Mouse (Mus musculus) limb, embryonic 12.5 days (tissue): ENCODE measurements around the gene Ptpn3. TPM values are rescaled to one million over a fixed set of nuclear protein-coding genes. Genes with fewer than 3 reads are reported as not detected.

Experiments used
- ATAC-seq: fragments of 200-750 bp; cut with Nextera tagmentation; 2 replicates; pipeline ENCODE4 v1.8.0; 2017; ENCODE audit warnings: low read depth, moderate TSS enrichment; ENCODE audit not compliant: insufficient number of reproducible peaks, insufficient read depth, low FRiP score, low TSS enrichment
- H3K27ac ChIP-seq: fragments of 300-500 bp; sonication (generic); 2 replicates; pipeline ENCODE4 v1.5.1; 2016; ENCODE audit warnings: mild to moderate bottlenecking, moderate library complexity
- H3K27me3 ChIP-seq: fragments of 300-500 bp; sonication (generic); 2 replicates; pipeline ENCODE4 v1.6.1; 2016; ENCODE audit warnings: mild to moderate bottlenecking, moderate library complexity
- H3K36me3 ChIP-seq: fragments of 300-500 bp; sonication (generic); 2 replicates; pipeline ENCODE4 v1.6.1; 2016; ENCODE audit warnings: mild to moderate bottlenecking, moderate library complexity
- H3K4me1 ChIP-seq: fragments of 300-500 bp; sonication (generic); replicated peaks from 2 replicates; pipeline ENCODE4 v1.6.1; 2016
- H3K4me2 ChIP-seq: fragments of 300-500 bp; sonication (generic); 2 replicates; pipeline ENCODE4 v1.6.1; 2016; ENCODE audit warnings: mild to moderate bottlenecking, moderate library complexity
- H3K4me3 ChIP-seq: fragments of 300-500 bp; sonication (generic); replicated peaks from 2 replicates; pipeline ENCODE4 v1.5.1; 2016; ENCODE audit warnings: mild to moderate bottlenecking
- H3K9ac ChIP-seq: fragments of 300-500 bp; sonication (generic); replicated peaks from 2 replicates; pipeline ENCODE4 v1.6.1; 2016; ENCODE audit warnings: mild to moderate bottlenecking, moderate library complexity
- H3K9me3 ChIP-seq: fragments of 300-500 bp; sonication (generic); 2 replicates; pipeline ENCODE4 v1.6.1; 2016; ENCODE audit warnings: mild to moderate bottlenecking, moderate library complexity
- WGBS: fragments of 180-500 bp; shearing (Covaris S2); methylation state at CpG from one replicate; pipeline ENCODE4 v1.1.7; 2016; 5-methylcytosine and 5-hydroxymethylcytosine counted together
- polyA plus RNA-seq: library from polyadenylated mRNA; unstranded; fragments of >200 nt; fragmentation: Nextera tagmentation; extraction: Ambion mirVana; gene quantifications from 2 replicates; pipeline ENCODE4 v1.2.1, GENCODE M21; 2016

Gene Ptpn3
- polyA plus RNA-seq, 1 experiment from 2014 or later = 2.9 TPM

DNA sequence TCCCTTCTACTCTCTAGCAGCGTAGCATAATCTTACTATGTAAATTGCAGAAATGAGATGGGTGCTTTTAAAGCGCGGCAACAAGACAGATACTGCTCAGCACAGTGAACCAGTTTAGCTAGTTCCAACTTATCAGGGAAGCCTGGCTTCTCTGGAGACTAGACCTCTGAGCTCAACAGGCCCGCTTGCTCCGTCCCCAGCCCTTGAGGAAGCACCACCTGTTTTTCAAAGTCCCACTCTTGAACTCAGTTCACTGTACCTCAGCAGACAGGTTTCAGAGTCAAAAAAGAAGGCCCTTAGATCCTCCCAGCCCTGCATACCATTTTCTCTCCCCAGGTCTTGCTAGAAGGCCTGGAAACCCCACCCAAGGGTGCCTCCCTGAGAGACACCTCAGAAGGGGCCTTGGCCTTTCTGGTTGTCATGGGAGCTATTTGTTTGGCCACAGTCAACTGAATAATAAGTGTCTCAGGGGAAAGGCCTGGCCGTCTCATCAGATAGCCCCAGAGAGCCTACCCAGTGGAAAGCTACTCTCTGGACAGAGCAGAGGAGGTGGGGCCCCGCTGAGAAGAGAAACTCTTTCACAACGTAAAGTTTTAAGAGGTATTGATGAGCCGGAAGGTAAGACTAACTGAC, 136.9 kb downstream of the Ptpn3 start:
- no peak overlapping the region for H3K9ac ChIP-seq
- no peak overlapping the region for H3K4me2 ChIP-seq
- no peak overlapping the region for H3K27ac ChIP-seq
- WGBS = 83% methylated on average over 9 of the region's 9 CpGs
- H3K36me3 ChIP-seq = no peaks in the 10 kb centered on the region
- no peaks in the 10 kb centered on the region for H3K27me3 ChIP-seq
- H3K4me3 ChIP-seq = no peak overlapping the region
- no peaks in the 10 kb centered on the region for H3K9me3 ChIP-seq
- H3K4me1 ChIP-seq = peaks cover 18% of the 10 kb centered on the region
- ATAC-seq = no peak

DNA sequence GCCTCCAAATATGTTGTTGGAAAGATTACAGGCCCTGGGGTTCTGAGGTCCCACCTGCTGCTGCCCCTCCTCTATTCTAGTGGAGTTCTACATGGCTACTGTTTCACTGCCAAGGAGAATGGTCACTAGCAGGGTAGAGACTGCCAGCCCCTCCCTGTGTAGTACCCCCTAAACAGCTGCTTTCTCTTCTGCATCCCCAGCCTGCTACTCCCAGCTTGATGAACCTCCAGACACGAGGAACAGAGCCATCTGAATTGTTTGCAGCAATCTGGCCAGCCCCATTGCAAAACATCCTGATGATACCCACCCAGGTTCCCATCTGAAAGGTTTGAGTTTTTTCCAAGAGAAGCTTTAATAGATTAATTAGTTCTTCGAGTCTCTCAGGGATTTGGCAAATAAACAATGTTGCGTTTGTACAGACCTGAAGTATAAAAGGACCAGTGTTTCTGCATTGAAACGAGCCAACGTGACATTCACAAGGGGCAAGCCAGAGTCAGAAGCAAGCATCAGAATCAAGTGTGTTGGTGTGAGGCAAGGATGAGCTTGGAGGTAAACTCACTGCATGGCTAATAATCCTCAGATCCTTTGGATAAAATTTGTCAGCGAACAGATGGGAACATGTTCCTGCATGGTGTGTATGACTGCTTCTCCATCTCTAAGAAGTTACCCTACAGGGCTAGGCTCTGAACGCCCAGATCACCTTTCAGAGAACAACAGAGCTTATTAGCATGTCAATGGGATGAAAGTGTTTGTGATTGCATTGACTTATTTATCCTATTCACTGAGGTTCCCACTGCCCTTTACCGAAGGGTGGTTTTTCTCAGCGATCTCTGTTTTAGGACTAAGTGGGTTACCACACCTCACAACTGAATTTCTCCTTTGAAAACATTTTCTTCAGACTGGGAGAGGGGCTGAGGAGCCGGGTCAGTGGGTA, 138.6 kb downstream of the Ptpn3 start:
- ATAC-seq = peak; percentile 83
- Histone ChIP-seq H3K27me3 (no peaks in the 10 kb centered on the region), H3K4me2 (no peak overlapping the region), H3K36me3 (no peaks in the 10 kb centered on the region), H3K4me3 (no peak overlapping the region), H3K9ac (no peak overlapping the region), H3K4me1 (peaks cover 12% of the 10 kb centered on the region), H3K9me3 (no peaks in the 10 kb centered on the region), H3K27ac (peak overlapping the region; percentile 0; the same call in 1 of the 2 replicates)
- 35% methylated on average over 10 of the region's 10 CpGs for WGBS

DNA sequence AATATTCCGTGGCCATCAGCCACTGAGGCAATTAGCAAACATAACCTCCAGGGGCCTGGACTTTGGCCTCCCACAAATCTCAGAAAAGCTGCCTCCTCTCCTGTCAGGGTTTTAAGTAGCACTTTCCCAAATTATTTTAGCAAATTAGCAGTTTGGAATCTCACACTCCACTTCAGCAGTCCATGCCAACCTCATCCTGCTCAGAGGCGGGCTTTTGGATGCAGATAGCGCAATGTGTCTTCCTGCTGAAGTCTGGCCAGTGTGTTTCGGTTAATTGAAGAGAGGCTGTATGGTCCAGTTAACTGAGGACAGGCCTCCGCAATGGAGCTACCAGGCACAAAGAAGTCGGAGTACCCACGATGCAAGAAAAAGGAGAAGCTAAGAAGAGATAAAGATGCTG, 141.1 kb downstream of the Ptpn3 start:
- no peaks in the 10 kb centered on the region for H3K9me3 ChIP-seq
- H3K9ac ChIP-seq = no peak overlapping the region
- no peaks in the 10 kb centered on the region for H3K36me3 ChIP-seq
- no peak overlapping the region for H3K4me2 ChIP-seq
- no peak overlapping the region for H3K4me3 ChIP-seq
- ATAC-seq = no peak
- no peaks in the 10 kb centered on the region for H3K27me3 ChIP-seq
- H3K27ac ChIP-seq = no peak overlapping the region
- peaks cover 7% of the 10 kb centered on the region for H3K4me1 ChIP-seq
- 79% methylated on average over 7 of the region's 7 CpGs for WGBS

DNA sequence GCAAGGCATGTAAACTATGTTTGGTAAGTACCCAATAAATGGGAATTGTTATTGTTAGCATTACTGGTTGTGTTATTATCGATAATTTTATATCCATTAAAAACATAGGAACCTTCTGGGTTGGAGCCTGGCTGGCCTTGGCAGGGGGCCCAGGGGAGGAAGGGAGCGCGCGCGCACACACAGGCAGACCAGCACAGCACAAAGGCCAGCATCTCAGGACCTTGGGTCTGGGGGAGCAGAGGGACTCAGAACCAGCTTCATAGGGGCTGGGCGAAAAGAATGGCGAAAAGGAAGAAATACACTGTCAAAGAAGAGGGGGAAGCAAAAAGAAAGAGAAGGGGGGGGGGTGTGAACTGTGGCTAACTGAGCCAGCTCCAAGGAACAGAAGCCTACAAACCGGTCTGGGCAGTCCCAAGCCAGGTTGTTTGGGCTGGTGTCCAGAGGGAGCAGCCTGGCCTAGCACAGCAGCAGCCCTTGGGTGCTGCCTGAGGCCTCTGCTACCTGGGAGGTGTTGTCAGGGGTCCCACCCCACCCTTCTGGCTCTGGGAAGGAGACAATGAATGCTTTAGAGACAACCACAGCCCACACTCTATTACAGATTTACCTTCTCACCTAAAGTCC, 145.0 kb downstream of the Ptpn3 start:
- 0 out of 2 replicates have a peak, but pooled peaks have one; percentile 20 for ATAC-seq

DNA sequence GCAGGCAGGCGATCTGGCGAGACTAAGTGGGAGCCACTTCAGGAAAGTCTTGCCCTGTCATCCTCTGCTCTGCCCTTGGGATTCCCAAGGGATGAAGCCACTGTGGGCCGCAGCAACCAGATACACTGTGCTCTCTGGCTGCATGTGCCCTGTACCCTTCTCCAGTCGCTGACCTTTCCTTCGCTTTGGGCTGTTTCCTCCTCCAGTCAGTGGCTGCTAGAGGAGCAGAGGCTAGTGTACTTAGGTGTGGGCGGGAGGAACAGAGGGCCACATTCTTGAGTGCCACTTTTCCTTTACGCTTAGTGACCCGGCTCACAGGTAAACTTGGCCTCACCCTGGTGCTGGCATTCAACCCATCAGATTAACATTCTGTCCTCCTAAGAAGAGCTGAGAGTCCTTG, 147.8 kb downstream of the Ptpn3 start:
- Histone ChIP-seq H3K4me3 (no peak overlapping the region), H3K27ac (peak overlapping the region; percentile 70), H3K36me3 (no peaks in the 10 kb centered on the region), H3K27me3 (0 out of 2 replicates have a peak, but pooled peaks cover 3% of the 10 kb centered on the region), H3K4me1 (peaks cover 22% of the 10 kb centered on the region), H3K9ac (peak overlapping the region; percentile 32; the same call in 1 of the 2 replicates), H3K4me2 (peak overlapping the region; percentile 39), H3K9me3 (no peaks in the 10 kb centered on the region)
- no peak for ATAC-seq
- 38% methylated on average over 8 of the region's 8 CpGs for WGBS

More for the DNA sequence above, 145.0 kb downstream of the Ptpn3 start:
- 74% methylated on average over 8 of the region's 8 CpGs for WGBS
- H3K4me3 ChIP-seq = no peak overlapping the region
- H3K9me3 ChIP-seq = no peaks in the 10 kb centered on the region
- H3K27me3 ChIP-seq = 0 out of 2 replicates have a peak, but pooled peaks cover 3% of the 10 kb centered on the region
- H3K27ac ChIP-seq = 0 out of 2 replicates have a peak overlapping the region, but pooled peaks have one; percentile 29
- H3K4me1 ChIP-seq = peaks cover 22% of the 10 kb centered on the region
- H3K36me3 ChIP-seq = no peaks in the 10 kb centered on the region
- no peak overlapping the region for H3K9ac ChIP-seq
- H3K4me2 ChIP-seq = no peak overlapping the region

DNA sequence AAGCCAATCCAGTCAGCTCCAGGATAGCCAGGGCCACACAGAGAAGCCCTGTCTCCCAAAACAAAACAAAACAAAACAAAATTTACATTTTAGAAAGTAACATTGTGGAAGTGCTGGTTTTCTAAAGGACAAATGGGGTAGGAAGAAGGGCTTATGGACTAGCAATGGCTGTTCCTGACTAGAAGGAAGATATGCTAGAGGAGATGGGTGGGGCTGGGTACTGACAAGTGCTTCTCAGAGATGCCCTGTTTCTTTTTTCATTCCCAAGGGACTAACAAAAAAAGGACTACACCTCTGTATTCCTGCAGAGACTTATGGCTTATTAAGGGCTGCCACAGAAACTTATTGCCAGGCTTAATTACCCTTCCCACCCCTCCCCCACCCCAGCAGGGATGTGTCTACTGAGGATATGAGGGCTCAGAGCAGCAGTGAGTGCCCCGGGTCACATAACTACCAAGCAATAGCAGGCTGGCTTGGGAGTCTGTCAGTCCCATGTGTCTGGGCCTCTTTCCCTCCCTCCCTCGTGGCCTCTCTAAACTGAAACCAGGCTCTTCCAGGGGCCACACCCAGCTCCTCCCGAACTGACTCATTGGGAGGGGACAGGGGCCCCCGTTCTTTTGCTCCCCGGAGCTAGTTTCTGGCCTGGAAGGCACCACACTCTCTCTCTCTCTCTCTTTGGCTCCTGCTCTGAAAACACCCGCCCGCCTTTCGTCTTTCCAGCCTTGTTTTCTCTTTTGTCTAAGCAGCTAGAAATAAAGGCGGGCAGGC, 148.4 kb downstream of the Ptpn3 start:
- no peak overlapping the region for H3K4me3 ChIP-seq
- H3K27ac ChIP-seq = peak overlapping the region; percentile 70
- H3K4me2 ChIP-seq = peak overlapping the region; percentile 39
- H3K9me3 ChIP-seq = no peaks in the 10 kb centered on the region
- 7% methylated on average over 9 of the region's 9 CpGs for WGBS
- peak; percentile 49; the same call in 1 of the 2 replicates for ATAC-seq
- H3K9ac ChIP-seq = peak overlapping the region; percentile 32; the same call in 1 of the 2 replicates
- peaks cover 22% of the 10 kb centered on the region for H3K4me1 ChIP-seq
- 0 out of 2 replicates have a peak, but pooled peaks cover 3% of the 10 kb centered on the region for H3K27me3 ChIP-seq
- H3K36me3 ChIP-seq = no peaks in the 10 kb centered on the region

DNA sequence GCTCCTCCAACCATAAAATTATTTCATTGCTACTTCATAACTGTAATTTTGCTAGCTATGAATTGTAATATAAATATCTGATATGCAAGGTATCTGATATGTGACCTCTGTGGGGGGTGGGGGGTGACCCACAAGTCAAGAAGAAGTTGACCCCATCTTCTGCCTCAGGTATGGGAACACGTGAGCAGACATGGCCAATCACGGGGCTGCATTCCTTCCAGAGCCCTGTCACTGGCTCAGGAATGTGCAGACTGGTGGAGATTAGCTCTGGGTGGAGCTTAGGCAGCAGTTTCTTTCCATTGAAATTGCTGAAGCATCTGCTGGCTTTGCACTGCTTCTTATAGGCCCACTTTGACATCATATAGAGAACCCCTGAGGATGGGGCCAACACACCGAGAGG, 153.5 kb downstream of the Ptpn3 start:
- WGBS = 74% methylated on average over 3 of the region's 3 CpGs
- Histone ChIP-seq H3K27me3 (no peaks in the 10 kb centered on the region; the same call in 1 of the 2 replicates), H3K4me3 (no peak overlapping the region), H3K9me3 (no peaks in the 10 kb centered on the region), H3K9ac (no peak overlapping the region), H3K27ac (no peak overlapping the region), H3K4me1 (peaks cover 2% of the 10 kb centered on the region), H3K36me3 (no peaks in the 10 kb centered on the region), H3K4me2 (no peak overlapping the region)
- ATAC-seq = no peak

DNA sequence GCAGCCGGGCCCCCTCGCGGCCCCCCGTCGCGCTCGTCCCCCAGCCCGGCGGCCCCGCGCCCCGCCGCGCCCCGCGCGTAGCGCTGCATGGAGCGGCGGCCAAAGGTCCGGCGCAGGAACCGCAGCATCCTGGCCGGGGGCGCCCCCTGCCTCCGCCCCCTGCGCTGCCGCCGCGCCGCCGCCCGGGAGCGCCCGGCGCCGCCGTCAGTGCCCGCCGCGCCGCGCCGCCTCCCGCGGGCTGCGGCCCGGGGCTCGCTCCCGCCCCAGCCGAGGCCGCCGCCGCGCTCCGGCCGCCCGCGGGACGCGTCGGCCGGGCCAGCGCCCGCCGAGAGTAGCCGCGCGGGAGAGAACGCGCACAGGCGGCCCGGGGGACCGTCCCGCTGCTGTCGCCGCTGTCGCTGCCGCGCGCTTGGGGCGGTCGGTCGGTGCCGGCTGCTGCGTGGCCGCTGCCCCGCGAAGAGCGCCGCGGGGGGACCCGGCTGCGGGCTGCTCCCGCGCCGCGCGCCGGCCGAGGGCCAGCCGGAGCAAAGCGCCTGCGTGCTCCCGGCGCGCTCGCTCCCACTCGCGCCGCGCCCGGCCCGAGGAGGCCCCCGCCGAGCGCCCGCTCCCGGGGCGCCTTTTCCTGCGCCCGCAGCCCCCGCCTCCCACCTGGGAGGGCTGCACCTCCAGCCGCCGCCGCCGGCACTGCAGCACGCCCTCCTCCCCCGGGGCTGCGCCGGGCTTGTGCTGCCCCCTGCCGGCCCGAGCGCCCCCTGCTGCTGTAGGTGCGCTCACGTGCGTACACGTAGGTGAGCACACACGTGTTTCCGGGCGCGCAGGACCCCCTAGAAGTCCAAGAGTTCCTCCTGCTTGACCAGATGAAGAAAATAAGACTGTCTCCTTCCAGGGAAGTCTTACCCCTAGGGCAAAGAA, 158.4 kb downstream of the Ptpn3 start, which contains the start of gene Epb41l4b:
Gene Epb41l4b (minus strand): TSS at position 412 of the 912 bp plus-strand sequence.
- ATAC-seq = peak; percentile 71
- Histone ChIP-seq H3K27ac (no peak within 1 kb of the TSS), H3K4me3 (peak within 1 kb of the TSS; percentile 72), H3K4me2 (peak within 1 kb of the TSS; percentile 88), H3K36me3 (no peaks in the 10 kb centered on the region), H3K27me3 (peaks cover 18% of the 10 kb centered on the region), H3K4me1 (peaks cover 32% of the 10 kb centered on the region), H3K9me3 (no peaks in the 10 kb centered on the region), H3K9ac (peak within 1 kb of the TSS; percentile 77)
- WGBS = under 1% methylated on average over 112 of the region's 142 CpGs

DNA sequence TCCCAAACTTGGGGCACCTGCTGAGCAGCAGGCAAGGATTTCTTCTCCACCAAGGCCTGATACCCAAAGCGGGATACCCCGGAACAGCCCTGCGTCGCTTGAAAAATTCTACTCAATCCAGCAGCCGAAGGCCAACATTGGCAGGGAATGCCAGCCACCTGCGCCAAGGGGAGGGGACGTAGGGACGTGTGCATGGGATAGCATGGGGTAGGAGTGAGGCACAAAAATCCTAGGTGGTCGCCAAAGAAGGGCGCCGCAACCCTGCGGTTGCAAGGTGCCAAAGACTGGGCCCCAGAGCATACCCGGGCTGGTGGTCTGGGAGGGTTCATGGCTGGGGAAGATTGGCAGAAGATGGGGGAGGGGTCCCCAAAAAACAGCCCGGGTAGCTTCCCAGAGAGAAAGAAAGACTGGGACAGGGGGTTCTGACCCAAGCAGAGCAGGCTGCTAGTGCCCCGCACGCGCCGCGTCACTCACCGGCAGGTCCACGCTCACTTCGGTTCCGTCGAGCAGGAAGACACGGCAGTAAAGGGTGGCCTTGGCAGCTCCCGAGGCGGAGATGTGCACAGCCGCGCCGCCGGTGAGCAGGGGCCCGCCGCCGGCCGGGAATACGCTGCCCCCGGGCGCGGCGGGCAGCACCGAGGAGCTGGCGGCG, 159.1 kb downstream of the Ptpn3 start:
- H3K36me3 ChIP-seq = no peaks in the 10 kb centered on the region
- peak overlapping the region; percentile 88 for H3K4me2 ChIP-seq
- 1% methylated on average over 38 of the region's 43 CpGs for WGBS
- peak overlapping the region; percentile 72 for H3K4me3 ChIP-seq
- H3K4me1 ChIP-seq = peaks cover 36% of the 10 kb centered on the region
- no peak overlapping the region for H3K27ac ChIP-seq
- no peaks in the 10 kb centered on the region for H3K9me3 ChIP-seq
- peaks cover 18% of the 10 kb centered on the region for H3K27me3 ChIP-seq
- ATAC-seq = peak; percentile 44
- peak overlapping the region; percentile 77 for H3K9ac ChIP-seq
